Mouse (Mus musculus) erythroblast, embryonic 14.5 days (primary cell): ENCODE measurements around the gene Flrt3.

Experiments
- GATA1 ChIP-seq: IDR thresholded peaks from 2 replicates; pipeline ENCODE4 v1.6.1; 2012; ENCODE audit warnings: low read length, inconsistent platforms, mixed read lengths
- TAL1 ChIP-seq: IDR thresholded peaks from 3 replicates; pipeline ENCODE4 v1.6.1; 2012; ENCODE audit warnings: low read length, inconsistent platforms, mixed read lengths

GRCm38 (mm10) chr2:140668311-140668710, 3.0 kb downstream of the Flrt3 start:
- TF ChIP-seq TAL1 (no peak), GATA1 (no peak)
